Mouse (Mus musculus) cerebellum, adult (tissue): Measurements from ENCODE around the gene Dgkg.

ENCODE experiments used
- ATAC-seq: cut with Nextera tagmentation; 2 replicates; pipeline ENCODE4 v1.9.2; 2017; ENCODE audit warnings: mild to moderate bottlenecking, moderate library complexity, mixed read lengths; ENCODE audit not compliant: insufficient number of reproducible peaks, low FRiP score, low TSS enrichment

The Dgkg gene

GRCm38 (mm10) chr16:22656533-22657444 lies at the start of gene Dgkg:
Gene Dgkg (minus strand): TSS chr16:22657221.
- peak; percentile 56 for ATAC-seq

- peak; percentile 83 for ATAC-seq
These were observed 47.9 kb upstream of the Dgkg start for GRCm38 (mm10) chr16:22704946-22705345.

- no peak for ATAC-seq
These were observed 47.1 kb upstream of the Dgkg start for GRCm38 (mm10) chr16:22704136-22704535.

DNA sequence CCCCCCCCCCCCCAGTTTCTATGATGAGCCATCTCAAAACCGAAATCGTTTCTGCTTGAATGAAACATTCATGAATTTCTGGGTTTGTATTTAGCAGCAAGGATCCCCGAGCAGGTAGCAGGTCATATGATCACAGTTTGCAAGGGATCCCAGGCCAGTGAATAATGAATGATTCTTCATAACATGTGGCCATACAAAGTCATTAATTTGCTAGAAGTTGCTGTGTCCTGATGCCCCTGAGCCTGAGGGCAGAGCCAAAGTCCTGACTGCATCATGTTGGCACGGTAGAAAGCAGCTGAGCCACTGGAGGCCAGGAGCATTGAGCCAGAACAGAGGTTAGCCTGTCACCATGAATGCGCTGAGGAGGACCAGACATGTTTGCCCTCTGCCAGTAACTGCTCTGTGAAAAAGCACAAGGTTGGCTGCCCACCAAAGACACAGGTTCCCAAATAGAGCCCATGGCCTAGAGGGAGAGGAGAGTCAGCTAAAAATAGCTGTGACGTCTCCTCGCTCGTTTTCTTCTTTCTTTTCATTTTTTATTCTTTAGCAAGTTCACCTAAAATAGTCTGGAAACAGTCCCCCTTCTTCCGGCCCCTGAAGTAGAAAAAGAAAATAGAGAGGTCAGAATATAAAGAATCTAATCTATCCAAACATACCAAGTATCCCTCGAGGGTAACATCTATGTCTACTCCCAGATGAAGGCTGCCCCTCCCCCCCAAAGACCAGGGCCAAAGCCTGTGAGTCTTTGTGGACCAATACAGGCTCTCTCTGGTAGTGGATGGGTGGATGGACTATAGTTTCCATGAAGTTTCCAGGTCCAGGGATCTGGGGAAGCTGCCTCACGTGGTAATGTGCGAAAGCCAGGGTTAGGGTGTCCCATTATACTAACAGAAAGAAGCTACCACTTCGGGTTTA lies 42.1 kb upstream of the Dgkg start:
- no peak for ATAC-seq

DNA sequence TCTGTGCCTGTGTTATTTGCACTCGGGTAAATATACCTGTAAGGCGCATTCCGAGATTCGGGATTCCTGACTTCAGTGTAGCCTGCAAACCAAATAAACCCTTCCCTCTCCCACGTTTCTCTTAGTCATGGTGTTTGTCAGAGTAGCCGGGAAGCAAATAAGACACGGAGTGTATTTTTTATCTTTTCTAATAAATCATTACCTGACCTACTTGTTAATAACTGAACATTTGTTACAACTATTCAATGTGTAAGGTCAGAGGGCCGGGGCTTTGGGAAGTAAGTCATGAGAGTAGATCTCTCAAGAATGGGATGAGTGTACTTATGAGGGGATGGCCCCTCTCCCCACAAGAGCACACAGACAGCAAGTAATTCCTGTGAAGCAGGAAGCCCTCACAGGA lies 41.1 kb upstream of the Dgkg start:
- no peak for ATAC-seq

GRCm38 (mm10) chr16:22689622-22690021 lies 32.6 kb upstream of the Dgkg start:
- ATAC-seq = no peak

DNA sequence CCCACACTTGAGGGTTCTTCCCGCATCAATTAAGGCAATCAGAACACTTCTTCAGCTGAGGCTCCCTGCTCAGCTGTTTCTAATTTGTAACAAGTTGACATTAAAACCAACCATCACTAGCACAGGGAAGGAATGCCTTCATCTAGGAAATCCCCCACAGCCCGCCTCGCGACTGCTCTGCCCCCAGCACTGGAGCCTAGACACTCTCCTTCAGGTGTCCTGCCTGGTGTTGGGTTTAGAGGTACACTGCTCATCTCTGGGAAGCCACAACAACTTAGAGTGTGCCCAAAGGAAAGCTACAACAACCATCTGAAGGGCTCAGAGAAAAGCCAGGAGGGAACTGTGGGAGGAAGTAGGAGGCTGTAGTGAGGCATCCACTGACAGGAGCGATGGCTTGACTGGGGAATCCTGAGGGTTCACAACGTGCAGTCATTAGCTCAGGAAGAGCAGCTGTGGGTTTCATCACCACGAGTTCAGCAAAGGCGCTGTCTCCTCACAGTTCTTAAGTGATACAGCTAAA lies 30.8 kb upstream of the Dgkg start:
- ATAC-seq = no peak

- ATAC-seq = no peak
These were observed 26.6 kb upstream of the Dgkg start for GRCm38 (mm10) chr16:22683605-22684004.

- no peak for ATAC-seq
These were observed 25.7 kb upstream of the Dgkg start for GRCm38 (mm10) chr16:22682727-22683126.

GRCm38 (mm10) chr16:22679641-22680040 lies 22.6 kb upstream of the Dgkg start:
- no peak for ATAC-seq

DNA sequence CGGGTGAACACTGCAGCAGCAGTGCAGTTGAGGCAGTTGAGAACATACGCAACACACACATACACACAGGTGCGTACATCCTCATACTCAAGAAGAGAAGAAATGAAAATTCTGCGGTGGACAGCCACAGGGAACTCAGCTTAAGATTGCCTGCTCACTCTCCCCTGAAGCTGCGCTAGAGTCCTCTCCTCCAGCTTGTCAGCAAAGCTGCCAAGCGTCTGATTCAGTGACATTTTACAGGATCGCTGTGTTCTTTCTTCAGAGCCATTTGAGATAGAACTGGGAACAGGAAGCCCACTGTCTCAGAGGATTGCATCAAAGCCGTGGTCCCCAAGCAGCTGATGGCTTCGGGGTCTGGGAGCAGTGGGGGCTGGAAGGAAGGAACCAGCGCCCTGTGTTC lies 17.6 kb upstream of the Dgkg start:
- ATAC-seq = no peak

DNA sequence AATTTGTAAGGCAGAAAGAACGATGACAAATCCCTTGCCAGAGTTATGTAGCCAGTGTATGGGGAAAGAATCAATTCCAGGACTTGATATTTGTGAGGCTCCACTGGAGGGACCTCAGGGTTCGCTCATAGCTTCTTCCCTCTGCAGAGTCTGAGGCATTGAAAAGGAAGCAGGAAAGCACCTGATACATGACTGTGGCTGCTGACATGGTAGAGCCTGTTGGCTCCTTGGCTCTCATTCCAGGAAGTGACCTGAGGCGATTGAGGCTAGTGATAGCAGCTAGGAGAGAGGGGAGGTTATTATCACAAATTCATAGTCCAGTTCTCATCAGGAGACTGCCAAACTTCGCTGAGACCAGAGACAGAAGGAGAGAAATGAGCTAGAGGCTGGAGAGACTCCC lies 17.1 kb upstream of the Dgkg start:
- ATAC-seq = no peak

- ATAC-seq = no peak
These were observed 7.0 kb upstream of the Dgkg start for GRCm38 (mm10) chr16:22664033-22664432.

DNA sequence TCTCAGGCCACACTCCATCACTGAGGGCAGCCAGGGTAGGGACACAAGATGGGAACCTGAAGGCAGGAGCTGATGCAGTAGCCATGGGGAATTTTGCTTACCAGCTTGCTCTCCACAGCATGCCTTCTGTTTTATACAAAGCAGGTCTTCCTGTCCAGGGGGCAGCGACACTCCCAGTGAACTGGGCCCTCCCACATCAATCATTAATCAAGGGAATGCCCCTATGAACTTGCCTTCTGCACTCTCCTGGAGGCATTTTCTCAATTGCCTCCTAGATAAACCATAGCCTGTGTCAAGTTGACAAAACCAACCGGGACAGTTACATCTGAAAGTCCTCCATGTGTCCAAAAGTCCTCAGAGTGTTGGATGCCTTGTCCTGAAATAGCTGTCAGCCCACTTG lies 6.1 kb upstream of the Dgkg start:
- ATAC-seq = no peak

DNA sequence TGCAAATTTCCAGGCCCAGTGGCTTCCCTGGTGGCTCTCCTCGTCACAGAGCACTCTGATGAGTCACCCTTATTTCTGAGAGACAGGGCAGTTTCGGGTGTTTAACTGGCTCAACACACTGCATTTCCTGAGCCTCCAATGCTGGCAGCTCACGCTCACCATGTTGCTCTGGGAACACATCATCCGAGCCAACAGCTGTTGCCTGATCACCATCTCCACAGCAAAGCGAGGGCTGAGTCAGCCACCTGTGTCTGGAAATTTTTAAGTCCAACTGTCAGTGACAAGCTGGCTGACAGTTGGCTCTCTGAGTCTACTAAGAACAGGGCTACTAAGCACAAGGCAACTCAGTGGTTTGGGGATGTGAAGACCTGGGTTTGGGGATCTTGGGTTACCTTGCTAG lies 4.1 kb upstream of the Dgkg start:
- ATAC-seq = no peak

DNA sequence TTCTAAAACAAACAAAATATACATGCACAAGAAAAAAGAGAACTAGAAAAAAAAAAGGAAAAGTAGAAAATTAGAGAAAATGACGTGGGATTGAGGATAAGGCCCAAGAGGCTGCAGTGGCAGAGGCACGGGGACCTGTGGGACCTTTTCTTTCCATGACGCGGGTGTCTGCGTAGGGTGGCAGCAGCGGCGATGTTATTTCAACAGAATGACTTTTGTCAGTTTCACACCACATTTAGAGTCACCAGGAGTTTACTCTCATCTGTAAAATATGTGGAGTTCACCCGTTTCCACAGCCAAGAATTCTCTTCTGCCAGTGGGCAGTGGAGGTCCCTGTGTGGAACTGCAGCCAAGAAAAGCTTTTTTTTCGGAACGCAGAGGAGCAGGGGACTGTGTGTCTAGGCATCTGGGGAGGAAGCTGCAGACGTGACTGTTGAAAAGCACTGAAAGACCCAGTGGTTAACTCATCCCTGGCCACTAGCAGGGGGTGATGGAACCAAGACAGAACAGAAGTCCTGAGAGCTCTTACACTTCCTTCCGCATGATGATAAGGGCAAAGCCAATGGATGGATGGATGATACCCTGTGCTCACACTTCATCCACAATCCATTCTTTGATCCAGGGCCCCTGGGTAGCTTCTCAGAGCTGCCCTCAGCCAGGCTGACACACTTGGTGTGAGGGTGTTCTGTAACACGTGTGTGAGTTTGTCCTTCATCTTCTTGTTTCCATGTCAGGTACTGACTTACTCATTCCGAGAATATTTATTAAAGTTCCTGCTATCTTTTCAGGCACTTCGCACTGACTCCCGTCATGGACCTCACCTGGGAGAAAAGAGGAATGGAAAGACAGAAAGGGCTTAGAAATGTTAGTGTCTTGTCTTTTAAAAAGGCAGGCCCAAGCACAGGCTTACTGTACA lies 1.1 kb upstream of the Dgkg start:
- no peak for ATAC-seq

DNA sequence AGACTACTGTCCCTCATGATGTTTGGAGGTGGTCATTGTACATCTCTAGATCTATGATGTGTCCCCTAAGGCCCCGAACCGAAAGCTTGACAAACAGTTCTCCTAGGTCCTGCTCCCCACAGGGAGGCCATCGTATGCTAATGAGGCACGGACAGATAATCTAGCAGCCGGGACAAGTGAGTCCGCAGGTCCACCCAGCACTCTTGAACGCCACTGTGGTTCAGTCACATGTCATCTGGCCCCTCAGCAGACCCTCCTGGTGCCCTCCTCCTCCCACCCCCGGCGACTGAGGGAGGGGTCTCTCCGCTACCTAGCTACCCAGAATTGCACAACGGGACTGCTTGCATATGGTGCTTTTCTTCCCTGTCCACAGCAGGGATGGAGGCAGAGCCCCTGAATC lies 1.2 kb downstream of the Dgkg start:
- ATAC-seq = peak; percentile 9; the same call in 1 of the 2 replicates

GRCm38 (mm10) chr16:22655223-22655622 lies 1.8 kb downstream of the Dgkg start:
- ATAC-seq = no peak

GRCm38 (mm10) chr16:22654477-22654835 lies 2.6 kb downstream of the Dgkg start:
- ATAC-seq = no peak
